Mouse (Mus musculus): ENCODE measurements around the gene Mrpl42.

DNA sequence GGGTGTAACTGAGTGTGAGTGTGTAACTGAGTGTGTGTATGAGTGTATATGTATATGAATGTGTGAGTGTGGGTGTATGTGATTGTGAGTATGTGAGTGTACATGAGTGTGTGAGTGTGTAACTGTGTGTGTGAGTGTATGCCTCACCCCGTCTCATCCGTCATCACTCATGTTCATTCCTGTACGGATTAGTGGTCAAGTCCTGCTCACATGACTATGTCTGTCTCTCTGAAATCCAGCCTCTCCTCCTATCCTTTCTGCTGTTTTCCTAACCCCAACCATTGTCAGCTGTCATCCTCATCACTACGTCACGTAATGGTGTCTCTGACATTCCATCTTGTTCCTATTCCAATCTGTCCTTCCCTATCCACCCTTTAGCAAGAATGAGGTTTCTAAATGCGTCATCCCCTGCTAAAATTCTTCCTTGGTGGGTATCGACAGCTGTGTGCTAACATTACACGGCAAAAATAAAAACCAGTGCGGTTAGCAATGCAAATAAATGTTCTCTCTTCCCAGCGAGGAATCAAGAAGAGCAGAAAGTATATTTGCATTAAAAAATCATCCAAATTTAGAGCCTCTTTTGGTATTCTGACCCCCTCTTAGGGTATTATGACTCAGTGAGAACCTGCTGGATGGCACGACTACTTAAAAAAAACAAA is 29.7 kb downstream of the Mrpl42 start:
- TF ChIP-seq CTCF (IDR thresholded peaks at IDR 0.05; ENCODE audit: control insufficient read depth, insufficient read depth, insufficient read length) (no peak), MYOD1 (IDR thresholded peaks at IDR 0.05; ENCODE audit: control insufficient read depth, insufficient read length, low read depth) (peak; percentile 89), MAX (IDR thresholded peaks at IDR 0.05) (no peak), CEBPB (IDR thresholded peaks at IDR 0.05; ENCODE audit: low read depth) (no peak), MYOG (IDR thresholded peaks at IDR 0.05; ENCODE audit: control insufficient read depth, extremely low read depth, insufficient read length) (no peak), USF1 (IDR thresholded peaks at IDR 0.05; ENCODE audit: low read depth) (peak; percentile 70)
